Mouse (Mus musculus) thymus, adult 2 months (tissue): ENCODE data around the gene Slc25a22.

Source experiments
- CTCF ChIP-seq: fragments of 200-500 bp; IDR thresholded peaks from 2 replicates; pipeline ENCODE4 v1.5.1; 2012; ENCODE audit warnings: mild to moderate bottlenecking, control low read depth, low read length, moderate library complexity, borderline replicate concordance; ENCODE audit not compliant: control insufficient read depth, poor library complexity, insufficient read depth; ENCODE audit errors: extremely low read depth
- POLR2A ChIP-seq: fragments of 200-500 bp; IDR thresholded peaks from 2 replicates; pipeline ENCODE4 v1.6.1; 2012; ENCODE audit warnings: mild to moderate bottlenecking, low read length, control low read depth, moderate library complexity; ENCODE audit not compliant: control insufficient read depth, poor library complexity, insufficient read depth; ENCODE audit errors: extremely low read depth

DNA sequence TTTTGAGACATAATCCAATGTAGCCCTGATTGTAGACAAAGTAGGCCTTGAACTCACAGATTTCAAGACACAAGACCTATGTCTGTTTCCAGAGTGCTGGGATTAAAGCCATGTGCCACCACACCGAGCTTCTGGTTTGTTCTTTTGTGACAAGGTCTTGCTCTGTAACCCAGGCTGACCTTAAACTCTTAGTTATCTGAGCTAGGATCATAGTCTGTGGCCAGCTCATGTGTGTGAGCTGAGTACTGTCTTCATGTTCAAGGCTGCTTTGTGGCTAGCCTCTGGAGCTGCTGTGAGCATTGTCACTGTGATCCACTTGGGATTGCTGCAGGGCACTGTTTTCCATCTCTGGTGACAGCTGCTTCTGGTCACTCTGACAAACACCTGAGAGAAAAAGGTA is 42.3 kb downstream of the Slc25a22 start:
- no peak for TF ChIP-seq CTCF
- TF ChIP-seq POLR2A: no peak
